Mouse (Mus musculus): ENCODE data around the gene Trim29. TPM values are rescaled to one million over a fixed set of nuclear protein-coding genes. Genes with fewer than 3 reads are reported as not detected.

Trim29 gene
- polyA plus RNA-seq, 1 experiment from 2014 or later: 0.65 TPM

DNA sequence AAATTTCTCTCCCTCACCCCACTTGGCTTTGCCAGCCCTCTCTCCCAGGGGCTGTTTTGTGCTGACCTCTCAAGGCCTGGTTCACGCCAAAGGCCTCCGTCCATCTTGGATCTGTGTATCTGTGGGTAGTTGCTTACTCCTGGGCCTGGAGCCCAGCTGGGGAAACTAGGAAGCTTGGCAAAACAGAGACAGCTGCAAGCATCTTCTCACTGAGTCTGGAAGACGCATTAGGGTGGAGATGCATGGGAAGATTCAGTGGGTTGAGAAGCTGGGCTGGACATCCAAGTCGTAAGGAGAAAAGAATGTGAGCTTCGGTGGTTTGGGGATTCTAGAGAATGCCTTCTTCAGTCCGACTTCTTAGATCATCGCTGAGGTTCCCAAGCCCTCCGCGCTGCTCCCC lies 36.9 kb upstream of the Trim29 start:
- Histone ChIP-seq H3K4me1 (peaks cover 30% of the 10 kb centered on the region), H3K4me3 (replicated peaks) (no peak overlapping the region), H3K4me2 (no peak overlapping the region), H3K36me3 (replicated peaks) (no peaks in the 10 kb centered on the region), H3K9me3 (no peaks in the 10 kb centered on the region), H3K27me3 (peaks cover 43% of the 10 kb centered on the region), H3K9ac (no peak overlapping the region), H3K27ac (no peak overlapping the region)
- WGBS: 92% methylated on average over 9 of the region's 9 CpGs
- ATAC-seq (ENCODE audit: low FRiP score): no peak

DNA sequence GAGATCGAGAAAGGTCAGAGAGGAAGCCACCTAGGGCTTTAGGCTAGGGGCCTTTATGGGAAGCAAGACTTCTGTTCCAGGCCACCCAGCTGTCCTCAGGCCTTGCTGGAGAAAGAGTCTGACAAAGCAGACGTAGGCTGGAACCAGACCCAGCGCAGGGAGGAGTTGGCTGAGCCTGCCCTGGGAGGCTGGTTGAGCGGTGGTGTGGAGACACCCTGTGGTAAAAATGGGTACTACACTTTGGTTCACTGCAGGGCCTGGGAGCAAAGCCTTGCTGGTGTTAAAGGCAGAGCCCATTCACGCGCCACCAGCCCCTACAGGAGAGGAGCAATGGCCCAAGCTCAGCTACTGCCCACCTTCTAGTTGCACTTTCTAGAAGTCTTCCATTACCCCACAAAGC lies 26.4 kb upstream of the Trim29 start:
- under 1% methylated on average over 6 of the region's 6 CpGs for WGBS
- Histone ChIP-seq H3K27ac (no peak overlapping the region), H3K27me3 (peaks cover 19% of the 10 kb centered on the region), H3K4me1 (peaks cover 8% of the 10 kb centered on the region), H3K9ac (no peak overlapping the region), H3K9me3 (no peaks in the 10 kb centered on the region), H3K4me2 (no peak overlapping the region), H3K4me3 (replicated peaks) (no peak overlapping the region), H3K36me3 (replicated peaks) (no peaks in the 10 kb centered on the region)
- peak; percentile 90 for ATAC-seq (ENCODE audit: low FRiP score)

DNA sequence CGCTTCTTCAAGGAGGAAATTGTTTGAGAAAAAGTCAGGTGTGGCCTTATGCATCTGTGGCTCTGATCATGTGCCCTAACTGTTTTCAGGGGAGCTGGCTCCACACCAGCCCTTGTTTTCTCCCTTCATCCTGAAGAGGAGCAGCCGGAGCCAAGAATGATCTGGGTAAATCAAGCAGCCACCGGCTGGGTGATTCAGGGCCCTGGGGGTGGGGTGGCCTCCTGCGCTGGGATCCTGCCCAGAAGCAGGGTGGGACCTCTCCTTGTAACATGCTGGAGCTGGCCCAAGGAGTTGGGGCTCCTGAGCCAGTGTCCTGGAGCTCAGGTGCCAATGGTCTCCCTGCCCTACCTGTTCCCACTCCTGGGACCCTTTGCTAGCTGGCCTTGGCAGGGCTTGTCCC lies 25.4 kb upstream of the Trim29 start:
- Histone ChIP-seq H3K27ac (no peak overlapping the region), H3K4me2 (no peak overlapping the region), H3K4me3 (replicated peaks) (no peak overlapping the region), H3K9ac (no peak overlapping the region), H3K9me3 (no peaks in the 10 kb centered on the region), H3K4me1 (peaks cover 8% of the 10 kb centered on the region), H3K27me3 (peaks cover 19% of the 10 kb centered on the region), H3K36me3 (replicated peaks) (no peaks in the 10 kb centered on the region)
- ATAC-seq (ENCODE audit: low FRiP score): no peak
- WGBS: 91% methylated on average over 4 of the region's 4 CpGs

DNA sequence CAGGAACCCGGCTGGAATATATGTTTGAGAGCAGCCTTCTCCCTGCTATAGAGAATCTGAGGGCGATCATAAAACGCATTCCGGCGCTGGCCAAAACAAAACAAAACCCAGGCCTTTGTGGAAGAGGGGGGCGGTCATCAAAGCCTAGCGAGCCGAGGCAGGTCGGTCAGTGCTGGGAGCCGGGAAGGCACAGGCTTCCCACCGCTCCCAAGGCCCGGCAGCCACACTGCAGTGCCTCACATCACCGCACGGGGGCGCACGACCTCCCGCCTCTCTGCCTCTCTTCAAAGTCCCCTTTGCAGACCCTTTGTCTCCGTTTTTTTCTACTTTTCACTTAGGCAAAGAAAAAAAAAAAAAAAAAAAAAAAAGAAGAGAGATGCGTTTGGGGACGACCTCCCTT lies 23.8 kb upstream of the Trim29 start:
- no peaks in the 10 kb centered on the region for H3K36me3 ChIP-seq (replicated peaks)
- H3K4me1 ChIP-seq: no peaks in the 10 kb centered on the region; the same call in none of the 2 replicates
- no peaks in the 10 kb centered on the region for H3K9me3 ChIP-seq
- peak overlapping the region; percentile 31 for H3K4me2 ChIP-seq
- H3K4me3 ChIP-seq (replicated peaks): no peak overlapping the region
- no peak overlapping the region for H3K27ac ChIP-seq
- ATAC-seq (ENCODE audit: low FRiP score): peak; percentile 64
- WGBS: under 1% methylated on average over 20 of the region's 20 CpGs
- peaks cover 15% of the 10 kb centered on the region for H3K27me3 ChIP-seq
- no peak overlapping the region for H3K9ac ChIP-seq

DNA sequence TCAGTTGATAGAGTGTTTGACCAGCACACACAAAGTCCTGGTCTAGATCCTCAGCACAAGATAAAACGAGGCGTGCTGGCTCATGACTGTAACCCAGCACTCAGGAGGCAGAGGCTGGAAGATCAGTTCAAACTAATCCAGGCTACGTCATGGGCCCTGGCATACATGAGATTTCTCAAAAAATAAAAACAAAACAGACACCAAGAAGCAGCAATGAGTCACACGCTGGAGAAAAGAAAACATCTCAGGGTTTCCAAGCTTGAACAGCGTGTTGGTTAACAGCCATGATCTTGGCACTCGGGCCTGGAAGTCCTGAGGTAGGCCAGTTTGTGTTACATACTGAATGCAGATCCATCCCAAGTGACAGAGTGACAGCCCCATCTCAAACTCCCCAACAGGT lies 17.6 kb upstream of the Trim29 start:
- Histone ChIP-seq H3K4me3 (replicated peaks) (no peak overlapping the region), H3K4me1 (no peaks in the 10 kb centered on the region), H3K9ac (no peak overlapping the region), H3K4me2 (no peak overlapping the region), H3K9me3 (no peaks in the 10 kb centered on the region), H3K27me3 (0 out of 2 replicates have a peak, but pooled peaks cover 2% of the 10 kb centered on the region), H3K36me3 (replicated peaks) (no peaks in the 10 kb centered on the region), H3K27ac (no peak overlapping the region)
- 87% methylated on average over 6 of the region's 6 CpGs for whole genome bisulfite sequencing
- ATAC-seq (ENCODE audit: low FRiP score): no peak

GRCm38 (mm10) chr9:43300394-43300793 lies 10.3 kb upstream of the Trim29 start:
- 80% methylated on average over 10 of the region's 10 CpGs for WGBS
- ATAC-seq (ENCODE audit: low FRiP score): no peak

GRCm38 (mm10) chr9:43302989-43303388 lies 7.7 kb upstream of the Trim29 start:
- Histone ChIP-seq H3K9ac (no peak overlapping the region), H3K4me2 (no peak overlapping the region), H3K4me1 (no peaks in the 10 kb centered on the region), H3K9me3 (no peaks in the 10 kb centered on the region), H3K36me3 (replicated peaks) (no peaks in the 10 kb centered on the region), H3K27me3 (no peaks in the 10 kb centered on the region; the same call in 1 of the 2 replicates), H3K27ac (no peak overlapping the region), H3K4me3 (replicated peaks) (no peak overlapping the region)
- ATAC-seq (ENCODE audit: low FRiP score): no peak
- WGBS: 60% methylated on average over 4 of the region's 4 CpGs

More at GRCm38 (mm10) chr9:43300394-43300793, 10.3 kb upstream of the Trim29 start:
- Histone ChIP-seq H3K27ac (no peak overlapping the region), H3K4me1 (no peaks in the 10 kb centered on the region), H3K27me3 (no peaks in the 10 kb centered on the region), H3K4me3 (replicated peaks) (no peak overlapping the region), H3K9ac (no peak overlapping the region), H3K36me3 (replicated peaks) (no peaks in the 10 kb centered on the region), H3K9me3 (no peaks in the 10 kb centered on the region), H3K4me2 (no peak overlapping the region)

DNA sequence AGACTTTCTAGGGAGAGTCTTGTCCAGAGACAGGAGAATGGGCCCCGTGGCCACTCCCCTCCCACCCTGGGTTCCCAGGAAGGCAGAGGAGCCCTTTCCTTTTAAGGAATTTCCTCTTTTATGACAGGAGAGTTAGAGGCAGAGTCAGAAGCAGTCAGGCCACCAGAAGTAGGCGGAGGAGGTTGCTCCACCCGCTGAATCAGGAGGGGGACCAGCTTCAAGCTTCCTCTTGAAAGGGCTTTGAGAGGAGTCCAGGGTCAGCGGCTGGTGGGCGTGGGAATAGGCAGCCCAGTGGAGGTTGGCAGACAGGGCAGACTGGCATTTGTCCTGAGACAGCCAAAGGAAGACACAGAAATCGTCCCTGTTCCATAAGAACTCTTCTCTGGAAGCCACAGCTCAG lies 4.8 kb upstream of the Trim29 start:
- 65% methylated on average over 6 of the region's 6 CpGs for WGBS
- ATAC-seq (ENCODE audit: low FRiP score): no peak

GRCm38 (mm10) chr9:43309087-43309872 lies 1.4 kb upstream of the Trim29 start:
- Histone ChIP-seq H3K9me3 (no peaks in the 10 kb centered on the region), H3K27me3 (peaks cover 6% of the 10 kb centered on the region; the same call in 1 of the 2 replicates), H3K9ac (no peak overlapping the region), H3K4me1 (no peaks in the 10 kb centered on the region), H3K4me2 (no peak overlapping the region), H3K4me3 (replicated peaks) (no peak overlapping the region), H3K36me3 (replicated peaks) (no peaks in the 10 kb centered on the region), H3K27ac (no peak overlapping the region)
- WGBS: 86% methylated on average over 6 of the region's 6 CpGs
- no peak for ATAC-seq (ENCODE audit: low FRiP score)

More for the DNA sequence above, 4.8 kb upstream of the Trim29 start:
- H3K27ac ChIP-seq: no peak overlapping the region
- no peaks in the 10 kb centered on the region for H3K36me3 ChIP-seq (replicated peaks)
- no peaks in the 10 kb centered on the region for H3K4me1 ChIP-seq
- peaks cover 6% of the 10 kb centered on the region; the same call in 1 of the 2 replicates for H3K27me3 ChIP-seq
- H3K4me2 ChIP-seq: no peak overlapping the region
- no peak overlapping the region for H3K4me3 ChIP-seq (replicated peaks)
- no peak overlapping the region for H3K9ac ChIP-seq
- no peaks in the 10 kb centered on the region for H3K9me3 ChIP-seq

GRCm38 (mm10) chr9:43312190-43312589 lies 1.5 kb downstream of the Trim29 start:
- Histone ChIP-seq H3K4me1 (peaks cover 9% of the 10 kb centered on the region; the same call in 1 of the 2 replicates), H3K27ac (no peak overlapping the region), H3K9me3 (no peaks in the 10 kb centered on the region), H3K36me3 (replicated peaks) (no peaks in the 10 kb centered on the region), H3K9ac (no peak overlapping the region), H3K4me3 (replicated peaks) (no peak overlapping the region), H3K27me3 (0 out of 2 replicates have a peak, but pooled peaks cover 6% of the 10 kb centered on the region), H3K4me2 (no peak overlapping the region)
- WGBS: 76% methylated on average over 7 of the region's 7 CpGs
- no peak for ATAC-seq (ENCODE audit: low FRiP score)

DNA sequence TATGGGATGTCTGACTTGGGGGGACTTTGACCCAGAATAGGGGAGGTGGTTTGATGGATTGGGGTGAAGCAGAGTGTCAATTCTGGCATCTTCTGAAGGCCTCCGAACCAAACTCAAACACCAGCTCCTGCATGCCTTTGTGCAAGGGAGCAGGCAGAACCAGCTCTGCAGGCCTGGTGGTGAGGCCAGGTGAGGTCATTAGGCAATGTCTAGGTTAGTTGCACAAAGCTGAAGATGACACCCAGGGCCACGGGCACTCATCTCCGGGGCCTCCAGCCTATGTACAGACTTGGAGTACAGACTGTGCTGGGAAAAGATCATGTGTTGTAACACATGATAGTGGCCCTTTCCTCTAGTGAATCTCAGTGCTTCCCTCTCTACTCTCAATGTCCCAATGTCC lies 3.2 kb downstream of the Trim29 start:
- H3K4me3 ChIP-seq (replicated peaks): no peak overlapping the region
- no peak overlapping the region for H3K9ac ChIP-seq
- H3K27ac ChIP-seq: no peak overlapping the region
- H3K4me1 ChIP-seq: peaks cover 9% of the 10 kb centered on the region; the same call in 1 of the 2 replicates
- H3K27me3 ChIP-seq: 0 out of 2 replicates have a peak, but pooled peaks cover 6% of the 10 kb centered on the region
- 90% methylated on average over 3 of the region's 3 CpGs for WGBS
- H3K4me2 ChIP-seq: no peak overlapping the region
- no peaks in the 10 kb centered on the region for H3K36me3 ChIP-seq (replicated peaks)
- no peak for ATAC-seq (ENCODE audit: low FRiP score)
- no peaks in the 10 kb centered on the region for H3K9me3 ChIP-seq

DNA sequence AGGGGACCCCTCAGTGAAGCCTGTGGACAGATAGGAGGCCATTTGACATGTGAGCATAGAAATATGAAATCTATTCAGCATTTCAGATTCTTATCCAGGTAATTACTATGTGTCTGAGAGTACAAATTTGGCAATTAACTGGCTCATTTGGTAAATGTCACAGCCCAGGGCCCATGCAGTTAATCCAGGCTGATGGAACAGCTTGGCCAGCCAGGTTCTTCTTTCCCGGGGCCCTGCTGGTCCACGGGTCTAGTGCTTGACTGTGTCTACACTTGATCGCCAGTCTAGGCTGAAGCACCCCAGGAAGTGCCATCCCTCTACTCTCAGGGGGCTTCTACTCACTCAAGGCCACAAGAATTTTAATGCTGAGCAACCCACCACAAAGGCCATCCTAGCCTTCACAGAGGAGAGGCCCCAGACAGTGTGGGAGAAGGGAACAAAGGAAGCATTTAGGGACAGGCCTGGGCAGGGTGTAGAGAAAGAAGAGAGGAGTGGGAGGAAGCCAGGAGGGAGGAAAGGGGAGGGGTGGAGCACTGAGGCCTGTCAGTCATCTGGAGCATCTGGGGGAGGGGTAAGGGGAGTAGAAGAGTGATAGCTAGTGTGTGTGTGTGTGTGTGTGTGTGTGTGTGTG lies 4.8 kb downstream of the Trim29 start:
- H3K4me1 ChIP-seq: peaks cover 9% of the 10 kb centered on the region; the same call in 1 of the 2 replicates
- no peak overlapping the region for H3K27ac ChIP-seq
- no peaks in the 10 kb centered on the region for H3K36me3 ChIP-seq (replicated peaks)
- ATAC-seq (ENCODE audit: low FRiP score): no peak
- H3K9me3 ChIP-seq: no peaks in the 10 kb centered on the region
- no peak overlapping the region for H3K4me3 ChIP-seq (replicated peaks)
- 0 out of 2 replicates have a peak, but pooled peaks cover 4% of the 10 kb centered on the region for H3K27me3 ChIP-seq
- H3K9ac ChIP-seq: no peak overlapping the region
- 40% methylated on average over 3 of the region's 3 CpGs for WGBS
- no peak overlapping the region for H3K4me2 ChIP-seq

Data from forebrain, embryonic 12.5 days (tissue).